14 mouse cellular contexts compared by ENCODE assay signal in the genomic region with DNA sequence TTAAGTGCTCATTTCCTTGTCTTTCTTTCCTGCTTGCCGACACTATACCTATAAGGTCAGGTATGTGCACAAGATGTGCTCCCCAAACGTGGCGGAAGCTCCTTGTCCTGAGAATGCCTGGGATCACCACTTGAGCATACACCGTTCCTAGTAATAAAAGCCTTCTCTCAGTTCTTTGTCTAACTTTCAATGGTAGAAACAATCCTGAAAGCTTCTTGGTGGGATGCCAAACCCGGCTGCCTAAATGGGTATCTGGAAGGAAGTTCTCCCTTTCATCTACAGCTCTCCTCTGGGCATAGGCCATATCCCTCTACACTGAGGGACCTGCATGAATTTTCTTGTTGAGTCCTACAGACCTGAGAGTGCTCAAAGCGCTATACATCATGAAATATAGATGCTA.
A peak's percentile ranks its signal among the peaks of the same experiment; 100 is the strongest.
DNase-seq lines count a peak whose midpoint lies in the region; ATAC-seq and TF ChIP-seq lines count a peak whose summit lies in the region.
"Had no signal": no experiment of that assay in that cellular context is flagged by ENCODE, and none has a peak within 500 bp of the region (broad histone marks: within the 10 kb centered on the region; RNA-seq: fewer than 3 reads in every experiment).

No protein-coding gene starts in this region.

- TF ChIP-seq CTCF in hindbrain, postnatal 0 days (IDR thresholded peaks at IDR 0.05; ENCODE audit: low read depth), result no peak
- no peak for TF ChIP-seq CTCF in lung, embryonic 14.5 days (IDR thresholded peaks at IDR 0.05; ENCODE audit: low read depth)
- no peak for TF ChIP-seq CTCF in gastrocnemius, adult 2 months (IDR thresholded peaks at IDR 0.05)

- H3K4me3 ChIP-seq in hindbrain, postnatal 0 days (ENCODE audit: low read length), result no peak overlapping the region
- no peak overlapping the region for H3K4me3 ChIP-seq in hindbrain, embryonic 10.5 days
- H3K4me3 ChIP-seq in lung, embryonic 14.5 days (ENCODE audit: low read depth, low read length), result no peak overlapping the region
- H3K4me3 ChIP-seq in gastrocnemius, adult 2 months, result no peak overlapping the region
- H3K4me3 ChIP-seq: embryonic facial prominence, embryonic 13.5 days; left cerebral cortex, adult 2 months had no signal

- no peaks in the 10 kb centered on the region for H3K36me3 ChIP-seq in hindbrain, postnatal 0 days (ENCODE audit: insufficient read depth, low read length)
- H3K36me3 ChIP-seq in hindbrain, embryonic 10.5 days, result no peaks in the 10 kb centered on the region
- H3K36me3 ChIP-seq in lung, embryonic 14.5 days (ENCODE audit: insufficient read depth), result no peaks in the 10 kb centered on the region
- H3K36me3 ChIP-seq: embryonic facial prominence, embryonic 13.5 days had no signal

- H3K9me3 ChIP-seq in hindbrain, postnatal 0 days (ENCODE audit: low read length), result no peaks in the 10 kb centered on the region
- H3K9me3 ChIP-seq in hindbrain, embryonic 10.5 days, result no peaks in the 10 kb centered on the region
- H3K9me3 ChIP-seq in lung, embryonic 14.5 days (ENCODE audit: low read depth, low read length), result no peaks in the 10 kb centered on the region
- H3K9me3 ChIP-seq: embryonic facial prominence, embryonic 13.5 days had no signal

- 46% methylated on average over 6 of the region's 6 CpGs for WGBS in hindbrain, postnatal 0 days
- 65% methylated on average over 6 of the region's 6 CpGs for WGBS in hindbrain, embryonic 10.5 days
- WGBS in lung, embryonic 14.5 days, result 56% methylated on average over 6 of the region's 6 CpGs

- H3K27ac ChIP-seq in hindbrain, postnatal 0 days, result no peak overlapping the region
- no peak overlapping the region for H3K27ac ChIP-seq in hindbrain, embryonic 10.5 days
- no peak overlapping the region for H3K27ac ChIP-seq in lung, embryonic 14.5 days (ENCODE audit: low read depth)
- H3K27ac ChIP-seq in gastrocnemius, adult 2 months, result no peak overlapping the region
- H3K27ac ChIP-seq: embryonic facial prominence, embryonic 13.5 days; left cerebral cortex, adult 2 months had no signal

- intact Hi-C loops in gastrocnemius, adult 2 months (cut with DNase I), result no loop called here

- no peak overlapping the region for H3K4me2 ChIP-seq in hindbrain, postnatal 0 days (ENCODE audit: low read depth, low read length)
- H3K4me2 ChIP-seq in lung, embryonic 14.5 days, result no peak overlapping the region
- H3K4me2 ChIP-seq: embryonic facial prominence, embryonic 13.5 days had no signal

- no peak for ATAC-seq in hindbrain, postnatal 0 days
- ATAC-seq in lung, embryonic 14.5 days (ENCODE audit: insufficient read depth), result no peak
- ATAC-seq: intestine, postnatal 0 days had no signal

- H3K27me3 ChIP-seq in hindbrain, postnatal 0 days (ENCODE audit: insufficient read depth, low read length), result no peaks in the 10 kb centered on the region
- no peaks in the 10 kb centered on the region for H3K27me3 ChIP-seq in hindbrain, embryonic 10.5 days (ENCODE audit: insufficient read depth, poor library complexity, severe bottlenecking)
- no peaks in the 10 kb centered on the region for H3K27me3 ChIP-seq in lung, embryonic 14.5 days (ENCODE audit: insufficient read depth, low read length)
- H3K27me3 ChIP-seq: embryonic facial prominence, embryonic 13.5 days had no signal

- peak; percentile 17 for DNase-seq in adrenal gland, postnatal 10 days
- DNase-seq in adrenal gland, adult 18-20 months (ENCODE audit: low spot score in 2 of 2), result no peak
- DNase-seq in hindbrain, postnatal 0 days (ENCODE audit: low spot score), result peak; percentile 29
- DNase-seq in hindbrain, embryonic 10.5 days (ENCODE audit: low spot score), result no peak
- peak; percentile 68 for DNase-seq in lung, embryonic 14.5 days
- DNase-seq in lung, postnatal 25 days (ENCODE audit: low spot score), result no peak
- peak; percentile 68 for DNase-seq in Muller cell, postnatal 12 days (ENCODE audit: inconsistent ontology term)
- no peak for DNase-seq in gastrocnemius, adult 2 months
- DNase-seq: adrenal gland, postnatal 14 days; cerebellum, postnatal 36 days; thymus, adult 18-20 months had no signal

- H3K4me1 ChIP-seq in hindbrain, postnatal 0 days (ENCODE audit: insufficient read depth, low read length), result no peaks in the 10 kb centered on the region
- H3K4me1 ChIP-seq in hindbrain, embryonic 10.5 days (replicated peaks), result peaks cover 4% of the 10 kb centered on the region
- H3K4me1 ChIP-seq in lung, embryonic 14.5 days (ENCODE audit: insufficient read depth), result no peaks in the 10 kb centered on the region

- H3K9ac ChIP-seq in hindbrain, postnatal 0 days (replicated peaks; ENCODE audit: low read length), result no peak overlapping the region
- no peak overlapping the region for H3K9ac ChIP-seq in lung, embryonic 14.5 days
- H3K9ac ChIP-seq: embryonic facial prominence, embryonic 13.5 days had no signal

Comparison
In these comparisons a context has a peak if more than half of its experiments do, and no peak if none do; other contexts are left out.
1. DNase-seq: peak in adrenal gland, postnatal 10 days (single experiment), hindbrain, postnatal 0 days (single experiment), lung, embryonic 14.5 days (single experiment) and Muller cell, postnatal 12 days (single experiment); none in adrenal gland, adult 18-20 months (0 of 2), hindbrain, embryonic 10.5 days (single experiment), lung, postnatal 25 days (single experiment) and gastrocnemius, adult 2 months (single experiment).